Mouse (Mus musculus) liver, adult 2 months (tissue): ENCODE measurements at regions not wholly inside any gene's neighbourhood (a gene's known extent, or its start where the extent isn't known, plus 50 kb on each side); places are given as distances from the start of the nearest gene placed in this dataset.

Experiments used
- CTCF ChIP-seq: fragments of 200-500 bp; IDR thresholded peaks from 2 replicates; pipeline ENCODE4 v1.5.1; 2011; ENCODE audit warnings: low read depth, low read length, control low read depth
- POLR2A ChIP-seq: fragments of 200-500 bp; IDR thresholded peaks from 2 replicates; pipeline ENCODE4 v1.6.1; 2011; ENCODE audit warnings: low read length, control low read depth; ENCODE audit not compliant: insufficient read depth; ENCODE audit errors: extremely low read depth

- TF ChIP-seq CTCF (no peak), POLR2A (no peak)
Measured at GRCm38 (mm10) chr12:58653222-58653621, 358.6 kb downstream of the Sec23a start.
